Mouse (Mus musculus) kidney, adult 2 months (tissue): Measurements from ENCODE around the gene Orai3.

ENCODE experiments used
- CTCF ChIP-seq: fragments of 200-500 bp; conservative IDR thresholded peaks from 2 replicates; pipeline ENCODE4 v1.5.1; 2011; ENCODE audit warnings: low read depth, mild to moderate bottlenecking, control low read depth, low read length, moderate library complexity, mixed read lengths; ENCODE audit not compliant: insufficient read depth, insufficient read length
- POLR2A ChIP-seq: fragments of 200-500 bp; IDR thresholded peaks from one replicate; pipeline ENCODE4 v1.6.1; 2011; ENCODE audit warnings: low read depth, low read length, control low read depth

- TF ChIP-seq CTCF (peak; percentile 25; the same call in 1 of the 2 replicates), POLR2A (no peak)
These were observed 1.1 kb upstream of the Orai3 start for GRCm38 (mm10) chr7:127768346-127768996.
